Mouse (Mus musculus) spleen, postnatal 10 days (tissue): Measurements from ENCODE around the gene Thegl.
A peak's percentile ranks its signal among the peaks of the same experiment; 100 is the strongest.

Experiments
- DNase-seq, 2 experiments: peaks; one replicate each; pipeline ENCODE4 v3.0.0; 2021 to 2022; ENCODE audit warnings: low spot score in 2 of 2

Thegl gene

GRCm38 (mm10) chr5:77052616-77053015, 36.8 kb downstream of the Thegl start:
- DNase-seq: no peak

GRCm38 (mm10) chr5:77056881-77057440, 41.1 kb downstream of the Thegl start:
- no peak for DNase-seq

- no peak for DNase-seq
Measured at GRCm38 (mm10) chr5:77060363-77060762, 44.5 kb downstream of the Thegl start.

DNA sequence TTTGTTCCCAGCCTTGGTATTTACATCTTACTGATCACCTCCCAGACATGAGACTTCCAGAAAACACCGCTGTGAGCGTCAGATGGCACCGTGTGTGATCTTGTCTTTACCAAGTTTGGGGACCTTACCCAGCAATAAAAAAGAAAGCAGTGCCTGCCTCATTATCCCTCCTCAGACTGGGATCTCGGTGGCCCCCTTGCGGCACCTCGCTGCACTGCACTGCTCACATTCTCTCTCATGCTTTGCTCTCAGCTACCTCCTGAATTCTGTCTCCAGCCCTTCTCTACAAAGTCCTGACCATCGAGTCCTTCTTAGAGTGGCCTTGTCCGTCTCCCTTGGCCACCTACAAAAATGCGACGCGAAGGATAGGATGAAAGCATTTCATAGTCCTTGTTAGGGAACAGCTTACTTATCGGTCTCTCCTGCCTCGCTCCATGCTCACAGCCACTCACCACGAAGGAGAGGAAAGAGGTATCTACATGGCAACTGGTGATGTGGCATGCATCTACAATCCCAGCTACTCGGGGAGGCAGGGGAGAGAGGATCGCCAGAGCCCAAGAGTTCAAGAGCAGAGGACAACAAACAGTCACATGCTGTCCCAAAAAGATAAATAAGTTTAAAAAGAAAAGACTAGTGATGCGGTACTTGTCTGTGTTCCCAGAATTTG, 45.7 kb downstream of the Thegl start:
- DNase-seq: peak; percentile 77 to 84

GRCm38 (mm10) chr5:77067321-77067720, 51.5 kb downstream of the Thegl start:
- DNase-seq: no peak

GRCm38 (mm10) chr5:77070987-77071386, 55.2 kb downstream of the Thegl start:
- DNase-seq: no peak

GRCm38 (mm10) chr5:77071626-77072025, 55.8 kb downstream of the Thegl start:
- DNase-seq: no peak

GRCm38 (mm10) chr5:77073794-77074193, 58.0 kb downstream of the Thegl start:
- DNase-seq: no peak

DNA sequence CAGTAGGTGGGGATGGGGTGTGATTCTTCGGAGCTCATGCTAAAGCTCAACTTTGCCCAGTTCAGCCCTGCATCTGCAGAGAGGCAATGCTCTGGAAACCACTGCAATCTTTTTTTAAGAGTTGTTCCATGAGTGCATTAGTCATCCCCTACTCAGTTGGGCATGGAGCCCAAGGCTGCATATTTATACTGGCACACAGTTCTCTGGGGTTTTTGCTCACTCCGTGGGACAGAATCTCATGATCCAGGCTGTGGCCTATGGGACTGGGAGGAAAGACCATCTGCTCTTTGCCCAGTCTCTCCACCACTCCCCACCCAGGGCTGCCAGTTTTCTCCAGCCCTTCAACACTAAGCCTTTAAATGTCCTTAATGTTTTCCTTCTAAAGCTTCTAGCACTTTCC, 59.1 kb downstream of the Thegl start:
- no peak for DNase-seq

DNA sequence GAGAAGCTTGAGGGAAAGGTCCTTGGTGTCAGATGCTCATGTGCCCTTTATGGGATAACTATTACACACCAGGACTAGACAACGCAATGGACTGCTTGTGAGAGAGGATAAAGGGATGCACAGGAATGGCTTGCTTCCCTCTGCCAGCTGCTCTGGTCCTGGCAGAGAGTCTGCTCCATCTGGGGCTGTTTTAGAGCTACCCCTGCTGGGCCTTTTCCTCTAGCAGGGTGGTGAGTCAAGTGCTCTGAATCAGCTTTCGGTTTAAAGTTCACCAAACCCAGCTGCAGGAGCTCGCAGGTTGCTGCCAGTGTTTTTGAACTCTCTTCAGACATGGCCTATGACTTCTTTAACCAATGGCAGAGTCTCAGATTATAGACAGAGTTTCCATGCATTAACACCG, 60.1 kb downstream of the Thegl start:
- DNase-seq: no peak

- no peak for DNase-seq
Measured at GRCm38 (mm10) chr5:77080761-77081160, 64.9 kb downstream of the Thegl start.

- no peak for DNase-seq
Measured at GRCm38 (mm10) chr5:77082735-77083134, 66.9 kb downstream of the Thegl start.

DNA sequence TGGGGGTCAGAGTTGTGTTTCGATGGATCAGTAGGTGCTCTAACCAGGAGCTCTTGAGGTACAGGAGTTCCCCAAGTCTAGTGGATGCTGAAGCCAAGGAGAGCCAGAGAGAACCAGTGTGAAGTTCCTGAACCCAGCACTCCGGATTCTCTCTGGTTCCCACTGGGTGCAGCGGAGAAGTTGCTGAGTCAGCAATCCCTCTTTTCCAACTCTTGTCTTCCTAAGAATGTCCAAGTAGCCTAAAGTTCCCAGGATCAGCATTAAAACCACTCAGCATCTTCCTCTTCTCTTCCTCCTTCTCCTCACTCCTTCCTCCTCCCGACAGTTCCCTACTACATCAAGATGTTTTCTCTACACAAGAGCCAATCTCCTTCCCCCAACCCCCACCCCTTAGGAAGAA, 68.6 kb downstream of the Thegl start:
- DNase-seq: no peak

- DNase-seq: no peak
Measured at GRCm38 (mm10) chr5:77085753-77086450, 70.1 kb downstream of the Thegl start.

GRCm38 (mm10) chr5:77086541-77086940, 70.7 kb downstream of the Thegl start:
- DNase-seq: no peak

DNA sequence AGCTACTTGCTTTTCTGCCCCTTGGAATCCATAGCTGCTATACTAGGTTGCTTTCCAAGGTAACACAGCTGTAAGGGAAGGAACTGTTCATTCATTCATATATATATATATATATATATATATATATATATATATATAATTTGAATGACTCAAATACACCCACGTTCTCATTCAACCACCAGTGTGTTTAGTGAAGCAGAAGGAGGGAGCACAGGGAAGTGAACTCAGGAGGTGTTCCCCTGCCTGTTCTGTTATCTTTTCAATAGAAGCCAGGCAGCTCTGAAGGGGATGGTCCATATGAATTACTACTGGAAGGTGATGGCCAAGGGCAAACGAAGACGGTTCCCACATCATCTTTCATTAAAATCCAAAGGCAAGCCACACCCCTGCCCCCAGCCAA, 71.3 kb downstream of the Thegl start:
- no peak for DNase-seq

DNA sequence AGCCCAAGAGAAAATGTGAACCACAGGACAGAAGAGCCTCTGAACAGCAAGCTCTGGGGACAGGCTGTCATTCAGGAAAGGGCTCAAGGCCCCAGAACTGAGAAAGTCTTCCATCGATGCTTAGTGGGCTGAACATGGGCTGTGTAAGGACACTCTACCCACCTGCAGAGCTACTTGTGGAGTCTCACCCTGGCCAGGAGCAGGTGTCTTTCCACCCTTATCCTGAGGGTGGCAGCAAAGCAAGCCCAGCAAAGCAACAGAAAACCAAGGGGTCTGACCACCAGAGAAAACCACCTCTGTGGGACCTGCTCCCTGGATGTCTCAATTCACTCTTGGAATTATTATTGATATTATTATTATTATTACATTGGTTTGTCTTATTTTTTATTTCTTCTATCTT, 73.5 kb downstream of the Thegl start:
- DNase-seq: peak; percentile 36 to 61

DNA sequence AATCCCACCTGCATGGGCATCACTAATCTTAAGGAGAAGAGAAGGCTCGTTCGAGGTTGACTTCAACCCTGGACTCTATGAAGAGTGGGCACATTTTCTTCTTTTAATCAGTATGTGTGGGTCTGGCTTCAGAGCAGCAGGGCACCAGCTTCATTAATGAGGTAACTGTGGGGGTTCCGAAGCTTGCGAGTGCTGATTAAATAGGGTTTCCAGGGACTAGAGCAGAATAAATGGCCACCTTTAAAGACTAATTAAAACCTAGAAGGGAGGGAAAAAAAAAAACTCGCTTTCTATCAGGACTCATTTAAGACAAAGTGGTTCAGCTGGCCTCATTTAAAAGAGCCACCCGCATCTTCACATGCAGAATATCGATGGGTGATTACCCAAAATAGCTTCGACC, 74.1 kb downstream of the Thegl start:
- DNase-seq: no peak

GRCm38 (mm10) chr5:77090521-77091096, 74.8 kb downstream of the Thegl start:
- DNase-seq: no peak

- DNase-seq: no peak
Measured at GRCm38 (mm10) chr5:77091923-77092322, 76.1 kb downstream of the Thegl start.

DNA sequence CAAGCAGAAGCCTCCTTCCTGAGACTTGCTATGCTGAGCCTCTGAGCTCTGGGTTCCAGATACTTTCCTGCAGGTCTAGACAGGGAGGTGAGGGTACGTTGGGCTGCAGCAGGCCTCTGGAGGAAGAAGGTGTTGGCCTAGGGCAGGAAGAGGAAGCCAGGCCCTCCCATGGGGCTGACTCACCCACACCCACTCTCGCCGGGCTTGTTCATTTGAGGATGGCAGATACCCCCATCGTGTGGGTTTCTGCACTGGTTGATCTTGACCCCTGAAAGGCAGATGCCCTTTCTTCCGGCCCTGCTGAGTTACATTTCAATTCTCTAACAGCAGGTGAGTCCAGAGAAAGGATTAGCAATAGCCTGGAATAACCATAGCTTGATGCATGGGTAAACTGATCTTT, 76.7 kb downstream of the Thegl start:
- DNase-seq: peak; percentile 7 to 32

DNA sequence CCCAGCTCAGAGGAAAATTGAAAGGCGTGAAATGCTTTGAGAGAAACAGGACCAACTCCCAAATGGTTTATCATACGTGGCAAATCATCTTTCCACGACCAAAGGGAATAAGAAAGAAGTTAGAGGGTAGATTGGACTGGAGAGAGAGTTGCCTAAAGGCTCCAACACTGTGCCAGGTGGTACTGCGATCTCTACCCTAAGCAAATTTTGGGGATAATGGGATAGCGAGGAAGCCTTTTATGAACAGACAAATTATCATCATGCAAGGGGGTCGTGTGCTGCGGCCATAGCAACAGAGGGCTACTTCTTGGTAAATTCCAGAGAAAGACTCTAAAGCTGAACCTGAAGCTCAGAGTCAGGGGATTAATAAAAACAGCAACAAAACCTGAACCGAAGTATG, 78.1 kb downstream of the Thegl start:
- DNase-seq: no peak
